ENCODE assay signal across 8 mouse cellular contexts in the genomic region with DNA sequence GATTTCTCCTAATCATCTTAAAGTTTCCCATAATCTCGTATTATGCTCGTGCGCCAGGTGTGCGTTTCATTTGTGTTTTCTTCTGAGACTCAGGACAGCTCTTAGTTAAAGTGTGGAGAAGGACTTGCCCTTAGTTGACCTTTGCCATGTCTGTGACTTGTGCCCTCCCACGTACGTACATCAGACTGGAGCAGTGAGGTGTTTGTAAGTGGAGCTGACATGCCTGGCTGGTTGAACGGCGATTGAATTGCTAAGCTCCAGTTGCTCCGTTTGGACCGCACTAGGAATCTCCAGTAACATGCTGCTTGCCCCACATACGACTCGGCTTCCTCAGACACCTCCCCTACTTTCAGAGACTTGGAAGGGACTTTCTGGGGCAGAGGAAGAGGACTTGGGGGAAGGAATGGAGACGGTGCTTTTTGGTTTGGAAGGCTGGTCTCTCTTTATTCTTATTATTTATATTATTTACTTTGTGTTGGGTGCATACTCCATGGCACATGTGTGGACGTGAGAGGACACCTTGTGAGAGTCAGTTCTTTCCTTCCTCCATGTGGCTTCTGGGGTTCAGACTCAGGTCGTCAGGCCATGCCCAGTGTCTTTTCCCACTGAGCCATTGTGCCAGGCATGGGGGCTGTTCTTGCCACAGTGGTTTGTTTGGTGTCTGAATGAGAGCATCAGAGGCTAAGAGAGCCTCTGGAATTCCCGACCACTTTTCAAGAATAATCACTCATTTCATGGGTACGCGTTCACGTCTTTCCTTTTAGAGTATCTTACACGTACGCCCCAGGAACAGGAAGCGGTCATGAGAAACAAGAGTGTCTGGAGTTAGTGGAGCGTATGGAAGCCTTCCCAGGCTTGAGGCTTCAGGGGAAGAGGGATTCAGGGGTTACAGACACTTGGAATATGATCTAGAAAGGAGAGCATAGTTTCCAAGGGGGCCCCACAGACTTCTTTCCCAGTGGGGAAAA. TPM values are rescaled to one million over a fixed set of nuclear protein-coding genes. Genes with fewer than 3 reads are reported as not detected.
DNase-seq lines count a peak whose midpoint lies in the region; ATAC-seq and TF ChIP-seq lines count a peak whose summit lies in the region.
"Had no signal": no experiment of that assay in that cellular context is flagged by ENCODE, and none has a peak within 500 bp of the region (broad histone marks: within the 10 kb centered on the region; RNA-seq: fewer than 3 reads in every experiment).

No protein-coding gene starts in this region.

- H3K4me2 ChIP-seq in hindbrain, embryonic 15.5 days, result no peak overlapping the region
- H3K4me2 ChIP-seq in hindbrain, embryonic 16.5 days (ENCODE audit: low read length), result no peak overlapping the region
- H3K4me2 ChIP-seq in intestine, embryonic 16.5 days (ENCODE audit: low read depth, low read length), result peak overlapping the region; percentile 38; the same call in 1 of the 2 replicates
- no peak overlapping the region for H3K4me2 ChIP-seq in myocyte (ENCODE audit: low read depth)
- H3K4me2 ChIP-seq: embryonic facial prominence, embryonic 12.5 days had no signal

- no peak overlapping the region for H3K4me3 ChIP-seq in hindbrain, embryonic 15.5 days
- H3K4me3 ChIP-seq in hindbrain, embryonic 16.5 days (ENCODE audit: low read length), result no peak overlapping the region
- no peak overlapping the region for H3K4me3 ChIP-seq in intestine, embryonic 16.5 days (ENCODE audit: low read length)
- no peak overlapping the region for H3K4me3 ChIP-seq in myocyte
- H3K4me3 ChIP-seq: embryonic facial prominence, embryonic 12.5 days had no signal

- no peaks in the 10 kb centered on the region for H3K9me3 ChIP-seq in hindbrain, embryonic 15.5 days
- H3K9me3 ChIP-seq in hindbrain, embryonic 16.5 days (ENCODE audit: control insufficient read depth, low read length), result no peaks in the 10 kb centered on the region
- no peaks in the 10 kb centered on the region for H3K9me3 ChIP-seq in intestine, embryonic 16.5 days (ENCODE audit: control insufficient read depth, low read length)
- H3K9me3 ChIP-seq: embryonic facial prominence, embryonic 12.5 days had no signal

- ATAC-seq in hindbrain, embryonic 15.5 days (ENCODE audit: low FRiP score, low read depth), result no peak
- no peak for ATAC-seq in hindbrain, embryonic 16.5 days
- ATAC-seq in intestine, embryonic 16.5 days, result no peak

- H3K27me3 ChIP-seq in hindbrain, embryonic 15.5 days, result no peaks in the 10 kb centered on the region
- no peaks in the 10 kb centered on the region for H3K27me3 ChIP-seq in hindbrain, embryonic 16.5 days (replicated peaks; ENCODE audit: control insufficient read depth, insufficient read depth, low read length)
- no peaks in the 10 kb centered on the region for H3K27me3 ChIP-seq in intestine, embryonic 16.5 days (replicated peaks; ENCODE audit: control insufficient read depth, insufficient read depth, low read length)
- no peaks in the 10 kb centered on the region for H3K27me3 ChIP-seq in myocyte (ENCODE audit: control insufficient read depth, insufficient read depth, insufficient read length)
- H3K27me3 ChIP-seq: embryonic facial prominence, embryonic 12.5 days had no signal

- 56% methylated on average over 23 of the region's 23 CpGs for WGBS in hindbrain, embryonic 15.5 days
- 58% methylated on average over 23 of the region's 23 CpGs for WGBS in hindbrain, embryonic 16.5 days
- WGBS in intestine, embryonic 16.5 days, result 60% methylated on average over 23 of the region's 23 CpGs

- H3K79me2 ChIP-seq in myocyte (ENCODE audit: control insufficient read depth, insufficient read depth), result peaks cover 89% of the 10 kb centered on the region

- no peak overlapping the region for H3K9ac ChIP-seq in hindbrain, embryonic 15.5 days
- no peak overlapping the region for H3K9ac ChIP-seq in hindbrain, embryonic 16.5 days (ENCODE audit: low read depth, low read length)
- H3K9ac ChIP-seq in intestine, embryonic 16.5 days (ENCODE audit: low read depth, low read length), result 0 out of 2 replicates have a peak overlapping the region, but pooled peaks have one; percentile 56

- peak; percentile 71 for DNase-seq in Muller cell, postnatal 12 days (ENCODE audit: inconsistent ontology term)
- DNase-seq in right cerebral cortex, postnatal 25 days, result no peak
- no peak for DNase-seq in adrenal gland, postnatal 36 days

- peaks cover 60% of the 10 kb centered on the region for H3K4me1 ChIP-seq in hindbrain, embryonic 15.5 days (replicated peaks)
- H3K4me1 ChIP-seq in hindbrain, embryonic 16.5 days (ENCODE audit: control insufficient read depth, insufficient read depth, low read depth, low read length), result peaks cover 33% of the 10 kb centered on the region
- peaks cover 50% of the 10 kb centered on the region for H3K4me1 ChIP-seq in intestine, embryonic 16.5 days (ENCODE audit: control insufficient read depth, insufficient read depth, low read length)

- peak overlapping the region; percentile 39; the same call in 1 of the 2 replicates for H3K27ac ChIP-seq in hindbrain, embryonic 15.5 days (replicated peaks)
- no peak overlapping the region for H3K27ac ChIP-seq in hindbrain, embryonic 16.5 days (ENCODE audit: low read depth, low read length)
- H3K27ac ChIP-seq in intestine, embryonic 16.5 days (ENCODE audit: low read length), result peak overlapping the region; percentile 86

- no peak overlapping the region for H3ac ChIP-seq in myocyte (ENCODE audit: control insufficient read depth, insufficient read length)

- peaks cover 16% of the 10 kb centered on the region for H3K36me3 ChIP-seq in hindbrain, embryonic 15.5 days
- H3K36me3 ChIP-seq in hindbrain, embryonic 16.5 days (ENCODE audit: control insufficient read depth, insufficient read depth, low read length), result peaks cover 11% of the 10 kb centered on the region; the same call in 1 of the 2 replicates
- H3K36me3 ChIP-seq in intestine, embryonic 16.5 days (ENCODE audit: control insufficient read depth, insufficient read depth, low read length), result peaks cover 4% of the 10 kb centered on the region; the same call in 1 of the 2 replicates
- peaks cover 27% of the 10 kb centered on the region for H3K36me3 ChIP-seq in myocyte (ENCODE audit: control insufficient read depth, insufficient read depth)

- TF ChIP-seq POLR2A in myocyte (IDR thresholded peaks at IDR 0.05; ENCODE audit: insufficient read length, low read depth), result peak; percentile 9

TF ChIP-seq in myocyte, 11 proteins besides CTCF, POLR2A, EP300 and RAD21:
- TF ChIP-seq POLR2AphosphoS2 (IDR thresholded peaks at IDR 0.05; ENCODE audit: insufficient read length, low read depth), result peak; percentile 4
- TF ChIP-seq TCF12 (IDR thresholded peaks at IDR 0.05; ENCODE audit: insufficient read depth, poor library complexity, severe bottlenecking), result no peak
- no peak for TF ChIP-seq CEBPB (IDR thresholded peaks at IDR 0.05; ENCODE audit: insufficient read depth, poor library complexity, severe bottlenecking)

RNA-seq across cellular contexts. Expression of gene Srebf2, which starts 20.5 kb away (rescaled TPM):
- 204 and 209 TPM in 2 replicates for polyA plus RNA-seq in hindbrain, embryonic 15.5 days (2015; fragmentation: Nextera tagmentation; extraction: Ambion mirVana)
- 179 and 196 TPM in 2 replicates for polyA plus RNA-seq in hindbrain, embryonic 16.5 days (2015; fragmentation: Nextera tagmentation; extraction: Ambion mirVana)
- 138 and 141 TPM in 2 replicates for polyA plus RNA-seq in intestine, embryonic 16.5 days (2015; fragmentation: Nextera tagmentation; extraction: Ambion mirVana)
- 285 TPM for polyA plus RNA-seq in myocyte (2012; fragmentation: generic; extraction: Trizol)
- total RNA-seq in adrenal gland, postnatal 36 days (2021), result 100 to 1,000 TPM in 1 of 2 experiments, 10 to 100 TPM in 1; 80.3 to 113 TPM

RNA-seq across cellular contexts. Expression of gene Ccdc134, which starts 39.8 kb away (rescaled TPM):
- 11.6 and 12.0 TPM in 2 replicates for polyA plus RNA-seq in hindbrain, embryonic 15.5 days (2015; fragmentation: Nextera tagmentation; extraction: Ambion mirVana)
- 10.6 and 11.9 TPM in 2 replicates for polyA plus RNA-seq in hindbrain, embryonic 16.5 days (2015; fragmentation: Nextera tagmentation; extraction: Ambion mirVana)
- 9.8 and 11.6 TPM in 2 replicates for polyA plus RNA-seq in intestine, embryonic 16.5 days (2015; fragmentation: Nextera tagmentation; extraction: Ambion mirVana)
- 82.1 TPM for polyA plus RNA-seq in myocyte (2012; fragmentation: generic; extraction: Trizol)
- 10 to 100 TPM in 1 of 2 experiments, 1 to 10 TPM in 1; 6.7 to 11.3 TPM for total RNA-seq in adrenal gland, postnatal 36 days (2021)

RNA-seq across cellular contexts. Expression of gene Shisa8, which starts 45.1 kb away (rescaled TPM):
- polyA plus RNA-seq in hindbrain, embryonic 15.5 days (2015; fragmentation: Nextera tagmentation; extraction: Ambion mirVana), result 2.9 and 4.6 TPM in 2 replicates
- 3.4 and 4.2 TPM in 2 replicates for polyA plus RNA-seq in hindbrain, embryonic 16.5 days (2015; fragmentation: Nextera tagmentation; extraction: Ambion mirVana)
- polyA plus RNA-seq in intestine, embryonic 16.5 days (2015; fragmentation: Nextera tagmentation; extraction: Ambion mirVana), result 0.06 and 0.09 TPM in 2 replicates
- 0.13 TPM for polyA plus RNA-seq in myocyte (2012; fragmentation: generic; extraction: Trizol)
- under 1 TPM; 0.46 to 0.73 TPM for total RNA-seq in adrenal gland, postnatal 36 days (2021)

RNA-seq across cellular contexts. Expression of gene Tnfrsf13c, which starts 56.7 kb away (rescaled TPM):
- polyA plus RNA-seq in hindbrain, embryonic 15.5 days (2015; fragmentation: Nextera tagmentation; extraction: Ambion mirVana), result 0.37 and 0.69 TPM in 2 replicates
- 0.10 and 0.31 TPM in 2 replicates for polyA plus RNA-seq in hindbrain, embryonic 16.5 days (2015; fragmentation: Nextera tagmentation; extraction: Ambion mirVana)
- 0.09 and 0.11 TPM in 2 replicates for polyA plus RNA-seq in intestine, embryonic 16.5 days (2015; fragmentation: Nextera tagmentation; extraction: Ambion mirVana)
- polyA plus RNA-seq in myocyte (2012; fragmentation: generic; extraction: Trizol), result 0.14 TPM
- total RNA-seq in adrenal gland, postnatal 36 days (2021), result under 1 TPM in 1 of 2 experiments, not detected in 1; 0.20 TPM
